Mouse (Mus musculus) gastrocnemius, adult 2 months (tissue): ENCODE results near the gene Lypd4. TPM values are rescaled to one million over a fixed set of nuclear protein-coding genes. Genes with fewer than 3 reads are reported as not detected.
"Not testable (repeated sequence)": the region's sequence is repeated elsewhere in the genome, so short reads cannot be mapped to it uniquely, and the experiment has no call there.

Experiments used
- DNase-seq: peaks from one replicate; pipeline ENCODE4 v3.0.0; 2022
- H3K27ac ChIP-seq: fragments of 200-600 bp; 2 replicates; pipeline ENCODE4 v1.8.1; 2022; ENCODE audit warnings: mild to moderate bottlenecking
- H3K4me3 ChIP-seq: fragments of 200-600 bp; 2 replicates; pipeline ENCODE4 v1.8.1; 2022; ENCODE audit warnings: mild to moderate bottlenecking, moderate library complexity
- CTCF ChIP-seq: fragments of 200-600 bp; IDR thresholded peaks from 2 replicates; pipeline ENCODE4 v1.8.1; 2022; ENCODE audit warnings: antibody characterized with exemption, mild to moderate bottlenecking, moderate library complexity
- intact Hi-C: fragments of 180-260 bp; cut with DNase I; formaldehyde crosslinking; loops from one replicate; pipeline ENCODE4 v1.15.1; 2025
- total RNA-seq, 2 experiments: library from RNA; stranded (reverse); gene quantifications; 2 replicates each; pipeline ENCODE4 v1.2.3; 2021

Gene Lypd4
- total RNA-seq, 2 experiments from 2014 or later, result not detected

DNA sequence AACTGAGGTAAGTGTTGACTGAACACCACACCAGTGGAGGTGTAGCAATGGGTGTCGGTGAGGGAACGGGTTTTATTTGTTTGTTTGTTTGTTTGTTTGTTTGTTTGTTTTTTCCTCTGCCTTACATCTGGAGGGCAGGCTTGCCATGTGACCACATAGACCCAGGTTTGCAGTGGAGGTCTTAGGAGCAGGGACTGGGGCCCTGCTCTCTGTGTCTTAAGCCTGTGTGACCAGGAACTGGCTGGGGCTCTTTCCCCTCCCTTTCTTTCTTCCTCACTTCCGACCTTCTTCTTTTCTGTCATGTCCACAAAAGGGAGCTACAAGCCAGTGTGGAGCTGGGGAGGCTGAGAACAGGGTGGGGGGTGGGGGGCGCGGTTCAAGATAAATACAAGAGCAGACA, 28.2 kb upstream of the Lypd4 start:
- intact Hi-C loops, result no loop called here
- H3K4me3 ChIP-seq, result no peak overlapping the region
- no peak for TF ChIP-seq CTCF

DNA sequence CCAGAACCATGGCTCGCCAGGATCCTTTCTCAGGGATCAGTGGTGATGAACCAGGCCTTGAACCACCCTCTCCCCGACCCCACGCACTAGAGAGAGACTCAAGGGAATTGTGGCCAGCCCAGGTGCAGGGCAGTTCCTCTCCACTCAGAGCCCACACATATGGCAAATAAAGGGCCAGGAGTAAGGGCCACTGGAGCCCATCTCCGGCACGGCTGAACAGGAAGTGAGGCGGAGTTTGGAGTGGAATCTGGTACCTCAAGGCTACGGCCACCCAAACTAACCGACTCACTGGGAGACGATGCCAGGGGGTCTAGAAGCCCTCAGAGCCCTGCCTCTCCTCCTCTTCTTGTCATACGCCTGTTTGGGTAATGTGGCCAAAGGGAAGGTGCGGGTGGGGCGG, 27.5 kb upstream of the Lypd4 start, which contains the start of gene Cd79a:
Gene Cd79a, plus strand, starts transcription at position 158 of the 400 bp plus-strand sequence.
- no peak within 1 kb of the TSS for H3K4me3 ChIP-seq
- DNase-seq, result no peak
- intact Hi-C loops, result no loop called here
- H3K27ac ChIP-seq, result no peak within 1 kb of the TSS
- TF ChIP-seq CTCF, result no peak

More for the DNA sequence above, 28.2 kb upstream of the Lypd4 start:
- DNase-seq, result no peak
- H3K27ac ChIP-seq, result no peak overlapping the region

DNA sequence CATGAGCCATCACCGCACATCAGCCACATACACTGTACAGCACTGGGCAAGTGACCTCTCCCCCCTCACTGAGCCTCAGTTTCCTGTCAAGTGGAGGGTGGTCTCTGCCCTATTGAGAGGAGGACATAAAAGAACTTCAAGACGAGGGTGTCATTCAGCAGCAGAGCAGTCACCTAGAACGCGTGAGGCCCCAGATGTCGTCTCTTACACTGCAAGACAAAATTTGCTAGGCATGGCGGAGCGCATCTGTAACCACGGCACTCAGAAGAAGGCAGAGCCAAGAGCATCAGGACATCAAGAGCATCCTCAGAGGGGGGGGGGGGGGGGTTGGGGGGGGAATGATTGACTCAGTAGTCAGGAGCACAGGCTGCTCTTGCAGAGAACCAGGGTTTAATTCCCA, 26.5 kb upstream of the Lypd4 start:
- H3K27ac ChIP-seq, result no peak overlapping the region
- no peak for DNase-seq
- no peak for TF ChIP-seq CTCF
- intact Hi-C loops, result no loop called here
- H3K4me3 ChIP-seq, result no peak overlapping the region

DNA sequence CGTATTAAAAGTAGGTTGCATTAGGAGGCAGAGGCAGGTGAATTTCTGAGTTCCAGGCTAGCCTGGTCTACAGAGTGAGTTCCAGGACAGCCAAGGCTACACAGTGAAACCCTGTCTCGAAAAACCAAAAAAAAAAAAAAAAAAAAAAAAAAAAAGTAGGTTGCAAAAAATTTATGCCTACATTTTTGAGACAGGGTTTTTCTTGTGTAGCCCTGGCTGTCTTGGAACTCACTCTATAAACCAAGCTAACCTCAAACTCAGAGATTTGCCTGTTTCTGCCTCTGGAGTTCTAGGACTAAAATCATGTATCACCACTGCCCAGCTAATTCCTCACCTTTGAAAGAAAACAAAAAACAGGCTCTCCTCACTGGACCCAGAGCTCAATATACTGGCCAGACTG, 26.0 kb upstream of the Lypd4 start:
- H3K27ac ChIP-seq, H3K4me3 ChIP-seq, intact Hi-C loops, DNase-seq: not testable (repeated sequence)

DNA sequence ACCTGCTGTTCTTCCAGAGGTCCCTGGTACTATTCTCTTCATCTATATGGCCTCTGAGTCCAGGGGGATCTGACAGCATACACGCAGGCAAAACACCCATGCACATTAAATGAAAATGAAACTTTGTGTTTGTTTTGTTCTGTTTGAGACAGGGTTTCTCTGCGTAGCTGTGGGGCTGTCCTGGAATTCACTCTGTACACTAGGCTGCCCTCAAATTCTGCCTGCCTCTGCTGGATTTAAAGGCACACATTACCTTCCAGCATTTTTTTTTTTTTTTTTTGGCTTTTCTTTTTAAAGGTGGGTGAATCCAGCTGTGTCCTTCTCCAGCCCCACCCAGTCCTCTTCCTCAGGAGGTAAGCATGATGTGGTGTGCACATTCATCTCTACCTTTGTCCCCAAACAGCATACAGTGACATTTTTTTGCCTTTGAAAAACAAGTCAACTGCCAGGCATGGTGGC, 22.4 kb upstream of the Lypd4 start:
- no peak for DNase-seq
- Histone ChIP-seq H3K27ac (no peak overlapping the region), H3K4me3 (no peak overlapping the region)
- TF ChIP-seq CTCF, result no peak
- intact Hi-C loops, result no loop called here

DNA sequence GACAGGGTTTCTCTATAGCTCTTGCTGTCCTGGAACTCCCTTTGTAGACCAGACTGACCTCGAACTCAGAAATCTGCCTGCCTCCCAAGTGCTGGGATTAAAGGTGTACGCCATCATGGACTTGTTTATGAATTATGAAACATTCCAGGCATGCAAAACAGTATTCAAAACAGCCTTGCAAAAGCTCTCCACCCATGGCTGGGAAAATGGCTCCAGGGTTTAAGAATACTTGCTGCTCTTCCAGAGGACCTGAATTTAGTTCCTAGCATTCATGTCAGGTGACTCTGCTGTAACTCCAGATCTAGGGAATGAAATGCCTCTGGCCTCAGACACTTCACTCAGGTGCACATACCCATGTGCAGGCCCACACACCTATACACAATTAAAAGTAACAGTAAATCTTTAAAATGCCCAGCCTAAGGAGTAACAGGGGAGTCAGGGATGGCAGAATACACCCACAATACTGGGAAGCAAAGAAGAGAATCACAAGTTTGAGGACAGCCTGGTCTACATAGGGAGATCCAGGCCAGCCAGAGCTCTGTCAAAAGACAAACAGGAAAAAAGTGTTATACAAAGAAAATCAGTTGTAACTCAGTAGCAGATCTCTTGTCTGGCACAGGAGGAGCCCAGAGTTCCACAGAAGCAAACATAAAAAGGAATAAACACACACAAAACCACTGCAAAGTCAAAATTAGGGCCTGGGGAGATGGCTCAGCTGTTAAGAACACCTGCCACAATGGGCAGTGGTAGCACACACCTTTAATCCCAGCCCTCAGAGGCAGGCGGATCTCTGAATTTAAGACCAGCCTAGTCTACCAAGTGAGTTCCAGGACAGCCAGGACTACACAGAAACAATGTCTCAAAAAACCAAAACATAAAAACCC, 21.7 kb upstream of the Lypd4 start:
- H3K27ac ChIP-seq, result no peak overlapping the region
- no peak overlapping the region for H3K4me3 ChIP-seq
- TF ChIP-seq CTCF, result no peak
- intact Hi-C loops, result loop anchor here (2.0 kb wide), 1 partner anchor 13 kb away; no protein-coding TSS in a partner anchor
- no peak for DNase-seq

DNA sequence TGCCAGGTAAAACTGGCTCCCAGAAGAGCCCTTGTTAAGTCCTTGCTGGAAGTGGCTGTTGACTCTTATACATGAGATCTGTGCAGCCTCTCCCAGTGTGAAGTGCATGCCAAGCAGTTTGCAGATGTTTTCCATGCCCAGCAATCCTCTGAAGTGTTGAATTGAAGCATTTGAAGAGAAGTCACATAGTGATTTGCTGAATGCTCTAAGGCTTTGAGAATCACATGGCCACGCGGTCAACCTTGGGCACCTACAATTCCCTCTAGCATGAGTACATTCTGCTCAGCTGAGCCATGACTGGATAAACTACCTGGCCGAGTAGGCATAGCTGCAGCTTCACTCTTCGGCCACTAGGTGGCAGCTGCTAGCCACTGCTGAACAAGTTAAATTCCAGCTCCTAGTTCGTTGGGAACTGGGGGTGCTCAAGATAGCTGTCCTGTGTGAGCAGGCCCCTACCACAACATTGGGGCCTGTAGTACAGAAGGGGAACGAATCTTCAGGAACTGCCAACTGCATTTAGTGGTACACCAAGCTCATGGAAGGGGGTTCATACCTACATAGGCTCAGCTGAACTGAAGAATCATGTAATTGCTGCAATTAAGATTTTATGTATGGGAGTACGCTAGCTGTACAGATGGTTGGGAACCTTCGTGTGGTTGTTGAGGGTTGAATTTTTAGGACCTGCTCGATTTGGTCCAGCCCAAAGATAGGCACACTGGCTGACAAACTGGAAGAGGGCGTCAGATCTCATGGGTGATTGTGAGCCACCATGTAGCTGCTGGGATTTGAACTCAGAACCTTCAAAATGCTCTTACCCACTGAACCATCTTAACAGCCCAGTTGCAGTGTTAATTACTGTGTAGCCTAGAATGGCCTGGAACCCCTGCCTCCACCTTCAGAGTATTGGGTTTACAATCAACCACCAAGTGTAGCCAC, 20.8 kb upstream of the Lypd4 start:
- TF ChIP-seq CTCF, result no peak; the same call in none of the 2 replicates
- Histone ChIP-seq H3K27ac (no peak overlapping the region; the same call in 1 of the 2 replicates), H3K4me3 (no peak overlapping the region)
- intact Hi-C loops, result loop anchor here (1.0 to 2.0 kb wide), 2 partner anchors 14 to 75 kb away; no protein-coding TSS in a partner anchor
- peak; percentile 73 for DNase-seq

DNA sequence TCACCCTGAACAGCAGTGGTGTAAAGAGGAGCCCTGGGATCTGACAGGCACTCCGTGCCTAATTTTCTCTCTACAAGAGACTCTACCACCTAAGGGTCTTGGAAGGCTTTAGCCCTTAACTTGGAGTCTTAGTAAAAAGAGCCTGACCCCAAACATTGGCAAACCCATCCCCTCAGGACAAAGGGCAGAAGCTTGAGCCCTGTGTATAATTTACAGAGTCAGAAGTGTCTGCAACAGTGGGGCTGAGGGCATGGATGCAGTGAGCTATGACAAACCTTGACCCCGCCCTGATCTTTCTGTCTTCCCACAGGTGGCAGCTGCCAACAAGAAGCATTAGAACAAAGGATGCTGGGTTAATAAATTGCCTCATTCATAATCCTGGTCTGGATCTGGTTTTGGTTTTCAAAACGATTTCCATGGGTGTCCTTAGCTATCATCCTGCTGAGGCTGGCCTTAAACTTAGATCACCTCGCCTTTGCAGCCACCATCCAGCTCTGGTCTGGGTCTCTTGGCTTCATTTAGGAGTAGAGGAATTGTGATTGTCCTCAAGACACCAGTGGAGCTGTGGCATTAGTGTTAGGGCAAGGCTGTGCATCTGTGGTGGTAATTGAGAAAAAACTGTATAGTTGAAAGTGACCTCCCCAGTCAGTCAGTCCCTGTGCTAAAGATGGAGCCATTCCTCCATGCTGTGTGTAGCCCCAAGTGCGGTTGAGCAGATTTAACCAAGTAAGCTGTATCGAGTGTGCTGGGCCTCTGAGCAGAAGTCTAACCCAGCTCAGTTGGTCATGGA, 19.9 kb upstream of the Lypd4 start:
- H3K4me3 ChIP-seq, result no peak overlapping the region
- DNase-seq, result no peak
- intact Hi-C loops, result loop anchor here (1.0 to 10.0 kb wide), 3 partner anchors 15 to 775 kb away; partner anchors contain the start of gene Zfp112
- no peak for TF ChIP-seq CTCF
- H3K27ac ChIP-seq, result no peak overlapping the region; the same call in 1 of the 2 replicates

DNA sequence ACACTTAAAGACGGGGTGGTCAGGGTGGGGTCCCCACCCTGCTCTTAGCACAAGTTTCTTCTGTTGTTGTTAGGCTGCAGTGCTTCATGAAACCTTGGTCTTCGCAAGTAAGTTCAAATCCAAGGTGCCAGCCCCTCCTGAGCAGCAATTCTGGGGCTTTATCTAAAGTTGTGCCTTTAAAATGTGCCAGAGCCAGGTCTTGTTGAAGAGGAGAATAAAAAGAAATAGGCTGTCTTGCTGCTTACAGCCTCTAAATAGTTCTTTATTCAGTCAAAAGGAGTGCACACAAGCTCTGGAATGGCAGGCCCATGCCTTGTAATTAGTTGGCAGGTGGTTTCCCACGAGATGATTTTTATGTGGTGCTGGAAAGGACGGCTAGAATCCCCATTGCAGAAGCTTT, 17.4 kb upstream of the Lypd4 start:
- TF ChIP-seq CTCF, result no peak
- intact Hi-C loops, result loop anchor here (10.0 kb wide), 1 partner anchor 772 kb away; the partner anchor contains the start of gene Zfp112
- Histone ChIP-seq H3K27ac (peak overlapping the region; percentile 8; the same call in 1 of the 2 replicates), H3K4me3 (no peak overlapping the region)
- no peak for DNase-seq

DNA sequence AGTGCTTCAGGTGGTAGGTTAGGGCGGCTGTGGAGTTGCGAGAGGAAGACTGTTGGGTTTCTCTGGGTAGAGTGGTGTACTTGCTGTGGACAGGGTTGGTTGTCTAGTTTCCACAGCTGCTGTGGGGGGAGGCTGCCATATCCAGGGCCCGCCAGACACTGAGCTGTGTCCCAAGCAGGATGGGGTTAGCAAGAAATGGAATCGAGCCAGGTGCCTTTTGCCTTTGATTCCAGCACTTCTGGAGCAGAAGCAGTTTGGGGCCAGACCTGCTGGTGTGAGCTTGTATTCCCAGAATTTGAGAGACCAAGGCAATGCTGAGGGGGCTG, 16.5 kb upstream of the Lypd4 start:
- no peak for TF ChIP-seq CTCF
- peak overlapping the region; percentile 96 for H3K27ac ChIP-seq
- no peak for DNase-seq
- peak overlapping the region; percentile 94 for H3K4me3 ChIP-seq
- intact Hi-C loops, result loop anchor here (10.0 kb wide), 1 partner anchor 771 kb away; the partner anchor contains the start of gene Zfp112

DNA sequence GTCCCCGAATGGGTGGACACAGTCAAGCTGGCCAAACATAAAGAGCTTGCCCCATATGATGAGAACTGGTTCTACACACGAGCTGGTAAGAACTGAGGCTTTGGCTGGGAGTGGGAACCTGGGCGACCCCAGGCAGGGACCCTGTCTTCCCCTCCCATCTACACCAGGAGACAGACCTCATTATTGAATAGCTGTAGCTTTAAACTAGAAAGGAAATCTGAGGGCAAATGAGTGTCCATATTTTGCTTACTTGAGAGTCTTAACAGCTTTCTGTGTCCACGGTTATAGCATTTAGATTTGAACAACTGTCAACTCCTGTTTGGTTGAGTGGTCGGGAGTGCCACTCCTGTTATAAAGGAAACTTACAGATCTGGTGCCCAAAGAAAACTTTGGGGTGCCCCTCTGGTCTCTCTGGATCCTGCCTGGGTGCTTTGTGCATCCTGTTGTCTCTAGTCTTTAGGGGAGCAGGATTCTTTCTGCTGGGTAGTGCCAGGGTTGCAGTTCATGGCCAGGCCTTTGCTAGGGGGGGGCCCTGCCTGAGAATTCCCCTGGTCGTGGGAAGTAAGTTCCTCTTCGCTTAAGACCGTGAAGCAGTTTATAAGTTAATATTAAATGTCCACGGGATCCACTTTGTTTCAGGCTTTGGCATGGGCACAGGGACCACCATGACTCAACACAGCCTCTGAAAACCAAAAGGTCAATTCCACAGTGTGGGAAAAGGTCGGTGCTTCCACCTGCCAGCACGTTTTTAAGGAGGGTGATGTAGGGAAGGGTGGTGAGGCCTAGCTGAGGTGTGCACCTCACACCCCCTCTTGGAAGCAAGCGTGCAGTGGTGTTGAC, 15.9 kb upstream of the Lypd4 start:
- H3K4me3 ChIP-seq, result peak overlapping the region; percentile 94
- intact Hi-C loops, result loop anchor here (2.0 to 10.0 kb wide), 2 partner anchors 85 to 771 kb away; partner anchors contain the start of gene Zfp112
- DNase-seq, result no peak
- H3K27ac ChIP-seq, result peak overlapping the region; percentile 96
- TF ChIP-seq CTCF, result no peak
